Mouse (Mus musculus) spleen, adult 2 months (tissue): ENCODE results near the gene Cyp2j8. TPM values are rescaled to one million over a fixed set of nuclear protein-coding genes. Genes with fewer than 3 reads are reported as not detected.

Source experiments
- polyA plus RNA-seq: library from polyadenylated mRNA; depleted of rRNA; stranded (reverse); fragments of >200 nt; gene quantifications from 2 replicates; pipeline ENCODE4 v1.2.3, GENCODE M21; 2012; rRNA removed

The Cyp2j8 gene
- polyA plus RNA-seq, 1 experiment: not detected

Other genes starting within 250 kb of the Cyp2j8 start
- gene Cyp2j11, start 158.7 kb downstream of the Cyp2j8 start, polyA plus RNA-seq: not detected in 2 replicates
- gene Cyp2j6, start 46.3 kb upstream of the Cyp2j8 start, polyA plus RNA-seq: 0.36 and 0.42 TPM in 2 replicates
- 0.56 and 0.63 TPM in 2 replicates for gene Cyp2j9, start 84.2 kb upstream of the Cyp2j8 start, polyA plus RNA-seq
- not detected in 2 replicates for gene Cyp2j5, start 156.8 kb upstream of the Cyp2j8 start, polyA plus RNA-seq